Mouse (Mus musculus) hindbrain, embryonic 16.5 days (tissue): ENCODE results near the gene Hoxa10. TPM values are rescaled to one million over a fixed set of nuclear protein-coding genes. Genes with fewer than 3 reads are reported as not detected.

Source experiments
- ATAC-seq: fragments of 200-750 bp; cut with Nextera tagmentation; 2 replicates; pipeline ENCODE4 v1.8.0; 2017; ENCODE audit warnings: moderate TSS enrichment, moderate library complexity
- H3K27ac ChIP-seq: fragments of 300-500 bp; sonication (generic); 2 replicates; pipeline ENCODE4 v1.5.1; 2014; ENCODE audit warnings: low read depth, mild to moderate bottlenecking, control low read depth, low read length, moderate library complexity
- H3K27me3 ChIP-seq: fragments of 300-500 bp; sonication (generic); replicated peaks from 2 replicates; pipeline ENCODE4 v1.6.1; 2014; ENCODE audit warnings: low read length; ENCODE audit not compliant: control insufficient read depth, insufficient read depth
- H3K36me3 ChIP-seq: fragments of 300-500 bp; sonication (generic); 2 replicates; pipeline ENCODE4 v1.6.1; 2014; ENCODE audit warnings: mild to moderate bottlenecking, low read length, moderate library complexity, mixed read lengths; ENCODE audit not compliant: control insufficient read depth, insufficient read depth
- H3K4me1 ChIP-seq: fragments of 300-500 bp; sonication (generic); 2 replicates; pipeline ENCODE4 v1.6.1; 2014; ENCODE audit warnings: low read depth, low read length; ENCODE audit not compliant: control insufficient read depth, insufficient read depth
- H3K4me2 ChIP-seq: fragments of 300-500 bp; sonication (generic); 2 replicates; pipeline ENCODE4 v1.6.1; 2014; ENCODE audit warnings: mild to moderate bottlenecking, low read length, control low read depth, moderate library complexity
- H3K4me3 ChIP-seq: fragments of 300-500 bp; sonication (generic); 2 replicates; pipeline ENCODE4 v1.5.1; 2014; ENCODE audit warnings: mild to moderate bottlenecking, low read length, control low read depth, moderate library complexity
- H3K9ac ChIP-seq: fragments of 300-500 bp; sonication (generic); 2 replicates; pipeline ENCODE4 v1.6.1; 2014; ENCODE audit warnings: low read depth, mild to moderate bottlenecking, control low read depth, low read length, moderate library complexity
- H3K9me3 ChIP-seq: fragments of 300-500 bp; sonication (generic); 2 replicates; pipeline ENCODE4 v1.6.1; 2014; ENCODE audit warnings: mild to moderate bottlenecking, low read length, moderate library complexity; ENCODE audit not compliant: control insufficient read depth
- WGBS: fragments of 180-500 bp; shearing (Covaris S2); extraction: QIAGEN DNeasy Blood & Tissue Kit; methylation state at CpG from one replicate; pipeline ENCODE4 v1.1.7; 2014; 5-methylcytosine and 5-hydroxymethylcytosine counted together
- polyA plus RNA-seq: library from polyadenylated mRNA; unstranded; fragments of >200 nt; fragmentation: Nextera tagmentation; extraction: Ambion mirVana; gene quantifications from 2 replicates; pipeline ENCODE4 v1.2.1, GENCODE M21; 2015

Gene Hoxa10
- polyA plus RNA-seq, 1 experiment from 2014 or later, result not detected

DNA sequence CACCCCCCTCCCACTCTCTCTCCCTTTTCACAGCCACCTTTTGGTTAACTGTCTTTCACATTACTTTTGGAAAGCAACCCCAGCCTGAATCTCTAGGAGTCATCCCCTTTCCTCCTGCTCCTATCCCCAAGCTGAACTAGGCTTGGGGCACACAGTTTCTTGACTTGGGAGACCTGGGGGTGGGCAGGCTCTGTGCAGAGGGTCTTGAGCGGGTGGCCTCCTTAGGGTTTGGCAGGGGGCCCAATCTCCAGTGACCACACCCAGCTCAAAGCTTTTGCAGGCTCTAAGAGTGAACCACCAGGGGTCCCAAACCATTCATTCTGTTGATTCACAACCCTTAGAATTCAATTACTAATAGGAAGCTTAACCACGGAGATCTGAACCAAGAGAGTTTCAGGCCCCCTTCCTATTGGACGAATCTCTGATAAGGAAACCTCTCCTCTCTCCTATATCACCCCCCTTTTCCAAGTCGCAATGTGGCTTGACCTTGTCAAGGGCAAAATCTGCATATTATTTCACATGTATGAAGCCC lies 2.2 kb upstream of the Hoxa10 start:
- ATAC-seq, result no peak
- no peak overlapping the region for H3K27ac ChIP-seq
- no peaks in the 10 kb centered on the region for H3K36me3 ChIP-seq
- 2% methylated on average over 4 of the region's 4 CpGs for WGBS
- peaks cover 4% of the 10 kb centered on the region; the same call in 1 of the 2 replicates for H3K9me3 ChIP-seq
- H3K9ac ChIP-seq, result no peak overlapping the region
- no peak overlapping the region for H3K4me3 ChIP-seq
- H3K27me3 ChIP-seq, result peaks cover 81% of the 10 kb centered on the region
- no peak overlapping the region for H3K4me2 ChIP-seq
- H3K4me1 ChIP-seq, result peaks cover 4% of the 10 kb centered on the region; the same call in 1 of the 2 replicates

- no peak overlapping the region for H3K4me2 ChIP-seq
- H3K27me3 ChIP-seq, result peaks cover 84% of the 10 kb centered on the region
- no peaks in the 10 kb centered on the region for H3K36me3 ChIP-seq
- H3K9me3 ChIP-seq, result peaks cover 4% of the 10 kb centered on the region; the same call in 1 of the 2 replicates
- ATAC-seq, result no peak
- WGBS, result 4% methylated on average over 9 of the region's 9 CpGs
- no peak overlapping the region for H3K27ac ChIP-seq
- H3K4me3 ChIP-seq, result no peak overlapping the region
- no peak overlapping the region for H3K9ac ChIP-seq
- peaks cover 4% of the 10 kb centered on the region; the same call in 1 of the 2 replicates for H3K4me1 ChIP-seq
These were observed 457 bp upstream of the Hoxa10 start for GRCm38 (mm10) chr6:52241001-52241621.

- H3K4me3 ChIP-seq, result no peak overlapping the region; the same call in 1 of the 2 replicates
- no peak overlapping the region for H3K27ac ChIP-seq
- 0 out of 2 replicates have a peak overlapping the region, but pooled peaks have one; percentile 6 for H3K4me2 ChIP-seq
- H3K27me3 ChIP-seq, result peaks cover 86% of the 10 kb centered on the region
- no peak for ATAC-seq
- no peak overlapping the region for H3K9ac ChIP-seq
- no peaks in the 10 kb centered on the region for H3K9me3 ChIP-seq
- no peaks in the 10 kb centered on the region for H3K36me3 ChIP-seq
- H3K4me1 ChIP-seq, result peaks cover 4% of the 10 kb centered on the region; the same call in 1 of the 2 replicates
- WGBS, result 2% methylated on average over 30 of the region's 30 CpGs
These were observed 847 bp downstream of the Hoxa10 start for GRCm38 (mm10) chr6:52239625-52240388.

- Histone ChIP-seq H3K4me3 (no peak overlapping the region), H3K4me1 (peaks cover 4% of the 10 kb centered on the region; the same call in 1 of the 2 replicates), H3K4me2 (no peak overlapping the region), H3K9ac (no peak overlapping the region), H3K27me3 (peaks cover 88% of the 10 kb centered on the region), H3K27ac (no peak overlapping the region), H3K9me3 (no peaks in the 10 kb centered on the region), H3K36me3 (no peaks in the 10 kb centered on the region)
- 3% methylated on average over 7 of the region's 7 CpGs for WGBS
- ATAC-seq, result no peak
These were observed 1.7 kb downstream of the Hoxa10 start for GRCm38 (mm10) chr6:52238976-52239375.

- H3K9me3 ChIP-seq, result no peaks in the 10 kb centered on the region
- WGBS, result 4% methylated on average over 7 of the region's 7 CpGs
- H3K36me3 ChIP-seq, result no peaks in the 10 kb centered on the region
- H3K27me3 ChIP-seq, result peaks cover 88% of the 10 kb centered on the region
- ATAC-seq, result no peak
- H3K4me2 ChIP-seq, result no peak overlapping the region
- peaks cover 4% of the 10 kb centered on the region; the same call in 1 of the 2 replicates for H3K4me1 ChIP-seq
- H3K27ac ChIP-seq, result no peak overlapping the region
- H3K9ac ChIP-seq, result no peak overlapping the region
- no peak overlapping the region for H3K4me3 ChIP-seq
These were observed 2.5 kb downstream of the Hoxa10 start for GRCm38 (mm10) chr6:52238155-52238545.

DNA sequence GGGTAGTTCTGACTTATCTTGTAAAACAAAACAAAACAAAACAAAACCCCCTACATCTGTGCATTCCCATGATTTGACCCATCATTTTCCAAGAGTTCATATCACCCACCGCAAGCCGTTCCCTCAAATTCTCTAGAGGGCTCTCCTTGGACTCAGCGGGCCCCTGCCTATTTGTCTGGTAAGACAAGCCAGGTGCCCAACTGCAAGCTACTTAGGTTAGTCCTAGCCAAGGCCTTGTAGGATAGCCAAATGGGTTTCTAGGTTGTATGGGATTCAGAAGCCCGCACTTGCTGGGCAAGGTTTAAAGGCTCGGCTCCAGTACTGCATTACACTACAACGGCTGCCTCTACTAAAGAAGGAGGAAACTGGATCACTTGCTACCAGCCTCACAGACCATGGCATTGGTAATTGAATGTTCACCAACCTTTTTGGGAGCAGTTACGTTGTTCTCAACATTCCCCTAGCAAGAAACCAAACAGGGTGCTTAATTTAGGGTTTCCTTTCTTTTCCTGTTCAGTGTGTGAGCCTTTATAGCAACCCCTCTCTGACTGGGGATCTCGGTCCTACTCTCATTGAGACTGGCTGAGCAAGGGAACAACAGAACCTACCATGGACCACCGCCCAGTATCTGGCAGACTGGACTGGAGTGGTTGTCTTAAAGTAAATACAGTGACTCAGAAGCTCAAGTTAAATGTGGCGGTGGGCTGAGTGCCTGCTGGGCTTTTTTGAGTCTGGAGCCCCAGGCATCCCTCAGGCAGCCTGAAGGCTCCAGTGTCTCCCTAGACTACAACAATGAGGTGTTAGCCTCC lies 3.1 kb downstream of the Hoxa10 start:
- no peak overlapping the region for H3K27ac ChIP-seq
- no peak overlapping the region for H3K9ac ChIP-seq
- 7% methylated on average over 10 of the region's 10 CpGs for WGBS
- H3K36me3 ChIP-seq, result no peaks in the 10 kb centered on the region
- H3K4me1 ChIP-seq, result peaks cover 4% of the 10 kb centered on the region; the same call in 1 of the 2 replicates
- no peaks in the 10 kb centered on the region for H3K9me3 ChIP-seq
- ATAC-seq, result no peak
- H3K4me3 ChIP-seq, result no peak overlapping the region
- H3K4me2 ChIP-seq, result no peak overlapping the region
- H3K27me3 ChIP-seq, result peaks cover 87% of the 10 kb centered on the region

- Histone ChIP-seq H3K4me1 (peaks cover 4% of the 10 kb centered on the region; the same call in 1 of the 2 replicates), H3K4me3 (no peak overlapping the region), H3K4me2 (no peak overlapping the region), H3K9me3 (no peaks in the 10 kb centered on the region), H3K27ac (no peak overlapping the region), H3K36me3 (no peaks in the 10 kb centered on the region), H3K27me3 (peaks cover 87% of the 10 kb centered on the region), H3K9ac (no peak overlapping the region)
- ATAC-seq, result no peak
- WGBS, result 8% methylated on average over 3 of the region's 3 CpGs
These were observed 3.8 kb downstream of the Hoxa10 start for GRCm38 (mm10) chr6:52236806-52237205.

DNA sequence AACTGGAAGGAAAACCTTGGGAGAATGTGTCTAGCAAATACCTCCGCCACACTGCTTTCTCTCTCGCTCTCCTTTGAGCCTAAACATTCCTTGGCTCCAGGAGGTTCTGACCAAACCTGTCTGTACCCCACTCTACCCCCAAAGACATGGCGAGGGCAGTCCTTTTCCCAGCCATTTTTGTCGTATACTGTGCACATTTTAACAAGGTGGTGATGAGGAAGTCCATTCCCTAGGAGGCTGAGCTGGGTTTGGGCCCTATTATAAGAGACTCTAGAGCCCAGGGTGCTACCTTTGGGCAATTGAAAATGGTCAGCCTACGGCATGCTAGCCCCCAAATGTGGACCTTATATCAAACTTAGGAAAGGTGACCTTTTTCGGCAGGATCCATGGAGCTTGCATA lies 4.8 kb downstream of the Hoxa10 start:
- Histone ChIP-seq H3K9me3 (no peaks in the 10 kb centered on the region), H3K4me3 (no peak overlapping the region), H3K27ac (no peak overlapping the region), H3K4me2 (no peak overlapping the region), H3K36me3 (no peaks in the 10 kb centered on the region), H3K9ac (no peak overlapping the region), H3K4me1 (peaks cover 4% of the 10 kb centered on the region; the same call in 1 of the 2 replicates), H3K27me3 (peaks cover 80% of the 10 kb centered on the region)
- 25% methylated on average over 6 of the region's 6 CpGs for WGBS
- no peak for ATAC-seq
